Mouse (Mus musculus) bone marrow, adult 2 months (tissue): ENCODE measurements around the gene Sypl.

Experiments
- CTCF ChIP-seq: fragments of 200-500 bp; IDR thresholded peaks from 2 replicates; pipeline ENCODE4 v1.5.1; 2011; ENCODE audit warnings: low read length, control low read depth; ENCODE audit not compliant: control insufficient read depth, insufficient read depth
- POLR2A ChIP-seq: fragments of 200-500 bp; IDR thresholded peaks from 2 replicates; pipeline ENCODE4 v1.6.1; 2011; ENCODE audit warnings: low read depth, mild to moderate bottlenecking, control low read depth, low read length, borderline replicate concordance; ENCODE audit not compliant: control insufficient read depth

GRCm38 (mm10) chr12:32929831-32930513, 23.7 kb upstream of the Sypl start:
- no peak for TF ChIP-seq CTCF
- TF ChIP-seq POLR2A, result no peak
